8 mouse cellular contexts compared by ENCODE assay signal in genomic region chr7:118300678-118301342, GRCm38 (mm10). TPM values are rescaled to one million over a fixed set of nuclear protein-coding genes. Genes with fewer than 3 reads are reported as not detected.
DNase-seq lines count a peak whose midpoint lies in the region; ATAC-seq and TF ChIP-seq lines count a peak whose summit lies in the region.

No protein-coding gene starts in this region.

- H3K4me2 ChIP-seq in forebrain, embryonic 15.5 days (replicated peaks): no peak overlapping the region
- H3K4me2 ChIP-seq in forebrain, embryonic 12.5 days: no peak overlapping the region
- H3K4me2 ChIP-seq in lung, embryonic 16.5 days (ENCODE audit: low read depth, low read length): no peak overlapping the region

- no peaks in the 10 kb centered on the region for H3K9me3 ChIP-seq in forebrain, embryonic 15.5 days
- H3K9me3 ChIP-seq in forebrain, embryonic 12.5 days: no peaks in the 10 kb centered on the region
- H3K9me3 ChIP-seq in lung, embryonic 16.5 days (ENCODE audit: control insufficient read depth, low read length): no peaks in the 10 kb centered on the region

- TF ChIP-seq POLR2A in thymus, adult 2 months (IDR thresholded peaks at IDR 0.05; ENCODE audit: control insufficient read depth, extremely low read depth, insufficient read depth, low read length, poor library complexity): no peak

- H3K4me1 ChIP-seq in forebrain, embryonic 15.5 days: peaks cover 8% of the 10 kb centered on the region
- H3K4me1 ChIP-seq in forebrain, embryonic 12.5 days: peaks cover 9% of the 10 kb centered on the region; the same call in 1 of the 2 replicates
- H3K4me1 ChIP-seq in lung, embryonic 16.5 days (replicated peaks; ENCODE audit: control insufficient read depth, insufficient read depth, low read length): no peaks in the 10 kb centered on the region
- no peaks in the 10 kb centered on the region for H3K4me1 ChIP-seq in thymus, adult 2 months (replicated peaks; ENCODE audit: control insufficient read depth, insufficient read depth, low read length)

- no peak for TF ChIP-seq CTCF in thymus, adult 2 months (IDR thresholded peaks at IDR 0.05; ENCODE audit: borderline replicate concordance, control insufficient read depth, extremely low read depth, insufficient read depth, low read length, poor library complexity)

- no peak overlapping the region for H3K9ac ChIP-seq in forebrain, embryonic 15.5 days (replicated peaks)
- no peak overlapping the region for H3K9ac ChIP-seq in forebrain, embryonic 12.5 days
- no peak overlapping the region for H3K9ac ChIP-seq in lung, embryonic 16.5 days (ENCODE audit: low read length)

- no peak overlapping the region for H3K4me3 ChIP-seq in forebrain, embryonic 15.5 days
- no peak overlapping the region for H3K4me3 ChIP-seq in forebrain, embryonic 12.5 days (replicated peaks)
- H3K4me3 ChIP-seq in lung, embryonic 16.5 days (ENCODE audit: low read length): no peak overlapping the region
- H3K4me3 ChIP-seq in thymus, adult 2 months (ENCODE audit: control insufficient read depth, insufficient read depth, low read length): no peak overlapping the region

- DNase-seq in ovary, postnatal 14 days (ENCODE audit: low spot score): peak; percentile 22
- DNase-seq in ovary, postnatal 36 days (ENCODE audit: low spot score): no peak
- peak; percentile 11 to 17 for DNase-seq in heart, postnatal 36 days
- no peak for DNase-seq in thymus, adult 2 months

- H3K27ac ChIP-seq in forebrain, embryonic 15.5 days (replicated peaks): no peak overlapping the region
- no peak overlapping the region for H3K27ac ChIP-seq in forebrain, embryonic 12.5 days
- no peak overlapping the region for H3K27ac ChIP-seq in lung, embryonic 16.5 days (ENCODE audit: low read length)
- no peak overlapping the region for H3K27ac ChIP-seq in thymus, adult 2 months (ENCODE audit: control insufficient read depth, insufficient read depth, low read length)

- H3K27me3 ChIP-seq in forebrain, embryonic 15.5 days: no peaks in the 10 kb centered on the region
- H3K27me3 ChIP-seq in forebrain, embryonic 12.5 days: no peaks in the 10 kb centered on the region
- H3K27me3 ChIP-seq in lung, embryonic 16.5 days (ENCODE audit: control insufficient read depth, insufficient read depth, low read depth, low read length): no peaks in the 10 kb centered on the region
- no peaks in the 10 kb centered on the region for H3K27me3 ChIP-seq in thymus, adult 2 months (ENCODE audit: control insufficient read depth, insufficient read depth, low read length)

- no peaks in the 10 kb centered on the region for H3K36me3 ChIP-seq in forebrain, embryonic 15.5 days
- H3K36me3 ChIP-seq in forebrain, embryonic 12.5 days (replicated peaks): no peaks in the 10 kb centered on the region
- no peaks in the 10 kb centered on the region for H3K36me3 ChIP-seq in lung, embryonic 16.5 days (ENCODE audit: control insufficient read depth, insufficient read depth, low read length)
- no peaks in the 10 kb centered on the region for H3K36me3 ChIP-seq in thymus, adult 2 months (ENCODE audit: control insufficient read depth, insufficient read depth, low read length)

- ATAC-seq in forebrain, embryonic 15.5 days (replicated peaks): peak; percentile 61
- no peak for ATAC-seq in forebrain, embryonic 12.5 days (ENCODE audit: low FRiP score)
- ATAC-seq in lung, embryonic 16.5 days (ENCODE audit: low read depth): peak; percentile 66
- ATAC-seq in erythroblast, adult 5-6 weeks (replicated peaks; ENCODE audit: low FRiP score, poor library complexity, severe bottlenecking): no peak

- 52% methylated on average over 7 of the region's 7 CpGs for WGBS in forebrain, embryonic 15.5 days
- 71% methylated on average over 7 of the region's 7 CpGs for WGBS in forebrain, embryonic 12.5 days
- WGBS in lung, embryonic 16.5 days: 63% methylated on average over 7 of the region's 7 CpGs
- WGBS in thymus, adult 2 months: 90% methylated on average over 7 of the region's 7 CpGs

- intact Hi-C loops in heart, postnatal 36 days (cut with DNase I): no loop called here

RNA-seq across cellular contexts. Expression of gene Smg1, which starts 57.3 kb away (rescaled TPM):
- 21.0 and 24.4 TPM in 2 replicates for polyA plus RNA-seq in forebrain, embryonic 15.5 days (2015; fragmentation: Nextera tagmentation; extraction: Ambion mirVana)
- polyA plus RNA-seq in forebrain, embryonic 12.5 days (2016; fragmentation: Nextera tagmentation; extraction: Ambion mirVana): 23.4 and 24.2 TPM in 2 replicates
- 10 to 100 TPM; 39.2 to 39.5 TPM for total RNA-seq in heart, postnatal 36 days (2021)
- polyA plus RNA-seq in lung, embryonic 16.5 days (2015; fragmentation: Nextera tagmentation; extraction: Ambion mirVana): 13.4 and 14.1 TPM in 2 replicates
- 11.1 and 26.3 TPM in 2 replicates for total RNA-seq in erythroblast, adult 5-6 weeks (2015; ENCODE audit: low replicate concordance)
- total RNA-seq in erythroblast, adult 5-6 weeks (2017; ENCODE audit: low replicate concordance): 14.5 and 16.7 TPM in 2 replicates
- 83.7 and 107 TPM in 2 replicates for polyA plus RNA-seq in thymus, adult 2 months (2012; rRNA removed)

Comparison
In these comparisons a context has a peak if more than half of its experiments do, and no peak if none do; other contexts are left out.
1. ATAC-seq: peak in forebrain, embryonic 15.5 days (single experiment) and lung, embryonic 16.5 days (single experiment); none in forebrain, embryonic 12.5 days (single experiment) and erythroblast, adult 5-6 weeks (single experiment).
2. DNase-seq: peak in ovary, postnatal 14 days (single experiment) and heart, postnatal 36 days (2 of 2); none in ovary, postnatal 36 days (single experiment) and thymus, adult 2 months (single experiment).